Mouse (Mus musculus) liver, postnatal 0 days (tissue): ENCODE measurements around the gene 1110051M20Rik.

ENCODE experiments used
- CTCF ChIP-seq: sonication (generic); IDR thresholded peaks from 2 replicates; pipeline ENCODE4 v1.5.1; 2016; ENCODE audit warnings: antibody characterized with exemption, low read depth
- EP300 ChIP-seq: IDR thresholded peaks from 2 replicates; pipeline ENCODE4 v1.6.1; 2016; ENCODE audit warnings: antibody characterized with exemption, low read depth, mild to moderate bottlenecking

DNA sequence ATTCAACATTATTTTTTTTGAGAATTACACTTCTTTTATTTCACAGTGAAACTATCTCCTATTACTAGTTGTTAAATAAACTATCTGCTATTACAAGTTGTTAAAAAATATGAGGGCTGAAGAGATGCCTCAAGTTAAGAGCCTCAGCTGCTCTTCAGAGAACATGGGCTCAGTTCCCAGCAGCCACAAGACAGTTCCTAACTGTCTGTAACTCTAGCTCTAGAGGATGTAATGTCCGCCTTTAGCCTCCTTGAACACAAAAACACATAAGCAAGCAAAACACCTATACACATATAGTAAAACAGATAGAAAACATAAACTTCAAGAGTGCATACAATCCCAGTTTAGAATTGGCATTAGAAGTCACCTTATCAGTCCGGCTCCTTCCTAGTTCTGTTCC is 104.9 kb downstream of the 1110051M20Rik start:
- TF ChIP-seq CTCF (no peak), EP300 (no peak)
